20 mouse cellular contexts compared by ENCODE assay signal in genomic region chr17:28209457-28210110, GRCm38 (mm10). TPM values are rescaled to one million over a fixed set of nuclear protein-coding genes. Genes with fewer than 3 reads are reported as not detected.
DNase-seq lines count a peak whose midpoint lies in the region; ATAC-seq and TF ChIP-seq lines count a peak whose summit lies in the region.
"Had no signal": no experiment of that assay in that cellular context is flagged by ENCODE, and none has a peak within 500 bp of the region (broad histone marks: within the 10 kb centered on the region; RNA-seq: fewer than 3 reads in every experiment).

No protein-coding gene starts in this region.

- H3K27me3 ChIP-seq in megakaryocyte, embryonic 14.5 days (replicated peaks): peaks cover 2% of the 10 kb centered on the region
- no peaks in the 10 kb centered on the region for H3K27me3 ChIP-seq in cerebellum, adult 2 months (ENCODE audit: control insufficient read depth, insufficient read depth, low read length)
- H3K27me3 ChIP-seq: kidney, embryonic 15.5 days; limb, embryonic 12.5 days; neural tube, embryonic 15.5 days had no signal

- ATAC-seq in hematopoietic stem cell, adult 5-6 weeks (replicated peaks in 1 of 2; ENCODE audit: insufficient read depth in 1 of 2, low FRiP score in 2 of 2, low TSS enrichment in 1 of 2, low read depth in 1 of 2, poor library complexity in 2 of 2, severe bottlenecking in 2 of 2): peak; percentile 12 to 35; a peak in 2 of 4 replicates
- ATAC-seq: forebrain, embryonic 14.5 days; hindbrain, postnatal 0 days had no signal

- H3K36me3 ChIP-seq in megakaryocyte, embryonic 14.5 days (replicated peaks; ENCODE audit: low read length): peaks cover 47% of the 10 kb centered on the region

- no peaks in the 10 kb centered on the region for H3K9me3 ChIP-seq in megakaryocyte, embryonic 14.5 days
- H3K9me3 ChIP-seq: heart, embryonic 13.5 days; kidney, embryonic 15.5 days; limb, embryonic 12.5 days; neural tube, embryonic 15.5 days had no signal

- DNase-seq in 416B (ENCODE audit: low read depth) (peak; percentile 71), A20 (ENCODE audit: low read depth, low spot score) (peak; percentile 45)
- DNase-seq in right cerebral cortex, postnatal 36 days (ENCODE audit: low spot score in 2 of 2): no peak
- no peak for DNase-seq in urinary bladder, adult 18-20 months (ENCODE audit: low spot score in 2 of 2)
- DNase-seq in adrenal gland, postnatal 10 days: no peak
- no peak for DNase-seq in cerebellum, adult 2 months
- DNase-seq: cerebellum, postnatal 25 days; gastrocnemius, postnatal 10 days; layer of hippocampus, postnatal 36 days; lung, postnatal 10 days; right cerebral cortex, postnatal 14 days had no signal

- no peak for TF ChIP-seq CTCF in cerebellum, adult 2 months (IDR thresholded peaks at IDR 0.05; ENCODE audit: borderline replicate concordance, insufficient read depth, low read depth, low read length)

- peaks cover 94% of the 10 kb centered on the region for H3K4me1 ChIP-seq in megakaryocyte, embryonic 14.5 days
- H3K4me1 ChIP-seq in cerebellum, adult 2 months (ENCODE audit: control insufficient read depth, insufficient read depth, low read length): no peaks in the 10 kb centered on the region

- no peak overlapping the region for H3K27ac ChIP-seq in cerebellum, adult 2 months (ENCODE audit: insufficient read depth, low read length)
- H3K27ac ChIP-seq: heart, embryonic 13.5 days; hindbrain, postnatal 0 days; kidney, embryonic 15.5 days; limb, embryonic 12.5 days; neural tube, embryonic 15.5 days; stomach, postnatal 0 days had no signal

- no peak for TF ChIP-seq POLR2A in cerebellum, adult 2 months (IDR thresholded peaks at IDR 0.05; ENCODE audit: borderline replicate concordance, insufficient read depth, low read length)

- peak overlapping the region; percentile 95 for H3K4me3 ChIP-seq in megakaryocyte, embryonic 14.5 days (replicated peaks)
- H3K4me3 ChIP-seq in cerebellum, adult 2 months (replicated peaks; ENCODE audit: insufficient read depth, low read depth, low read length): no peak overlapping the region
- H3K4me3 ChIP-seq: heart, embryonic 13.5 days; kidney, embryonic 15.5 days; limb, embryonic 12.5 days; neural tube, embryonic 15.5 days had no signal

- WGBS in cerebellum, adult 2 months: 58% methylated on average over 4 of the region's 4 CpGs

RNA-seq across cellular contexts. Expression of gene Def6, which starts 2.0 kb away (rescaled TPM):
- total RNA-seq in hematopoietic stem cell, adult 5-6 weeks (2017): 113 and 137 TPM in 2 replicates
- polyA plus RNA-seq in megakaryocyte, embryonic 14.5 days (2012; ENCODE audit: insufficient read depth, low replicate concordance): 90.3 and 202 TPM in 2 replicates
- total RNA-seq in adrenal gland, postnatal 10 days (2021): 1 to 10 TPM; 4.7 to 6.7 TPM
- polyA plus RNA-seq in cerebellum, adult 2 months (2012; rRNA removed): 4.2 and 5.4 TPM in 2 replicates

RNA-seq across cellular contexts. Expression of gene Ppard, which starts 22.9 kb away (rescaled TPM):
- 2.2 and 3.8 TPM in 2 replicates for total RNA-seq in hematopoietic stem cell, adult 5-6 weeks (2017)
- polyA plus RNA-seq in megakaryocyte, embryonic 14.5 days (2012; ENCODE audit: insufficient read depth, low replicate concordance): 132 and 226 TPM in 2 replicates
- 10 to 100 TPM; 29.8 to 30.2 TPM for total RNA-seq in adrenal gland, postnatal 10 days (2021)
- 26.8 and 27.1 TPM in 2 replicates for polyA plus RNA-seq in cerebellum, adult 2 months (2012; rRNA removed)

RNA-seq across cellular contexts. Expression of gene Zfp523, which starts 32.7 kb away (rescaled TPM):
- 12.9 and 26.0 TPM in 2 replicates for total RNA-seq in hematopoietic stem cell, adult 5-6 weeks (2017)
- polyA plus RNA-seq in megakaryocyte, embryonic 14.5 days (2012; ENCODE audit: insufficient read depth, low replicate concordance): 45.0 and 64.1 TPM in 2 replicates
- 10 to 100 TPM; 31.3 to 39.3 TPM for total RNA-seq in adrenal gland, postnatal 10 days (2021)
- 71.9 and 77.1 TPM in 2 replicates for polyA plus RNA-seq in cerebellum, adult 2 months (2012; rRNA removed)

Comparison
In these comparisons a context has a peak if more than half of its experiments do, and no peak if none do; other contexts are left out.
1. DNase-seq: peak in 416B (single experiment) and A20 (single experiment); none in right cerebral cortex, postnatal 36 days (0 of 2), urinary bladder, adult 18-20 months (0 of 2), adrenal gland, postnatal 10 days (single experiment) and cerebellum, adult 2 months (0 of 2).
2. RNA of gene Def6, which starts 2.0 kb away (total RNA-seq): 113 to 137 TPM in hematopoietic stem cell, adult 5-6 weeks; 4.7 to 6.7 TPM in adrenal gland, postnatal 10 days; every median in the first group is over 10 times any median in the second.